Mouse (Mus musculus): Measurements from ENCODE around the gene Mob3b. TPM values are rescaled to one million over a fixed set of nuclear protein-coding genes. Genes with fewer than 3 reads are reported as not detected.

The Mob3b gene
- polyA plus RNA-seq, 1 experiment from 2014 or later = 16.1 TPM

GRCm38 (mm10) chr4:35125299-35125777 lies 31.9 kb downstream of the Mob3b start:
- Histone ChIP-seq H3K4me3 (no peak overlapping the region), H3K27ac (no peak overlapping the region), H3K9me3 (no peaks in the 10 kb centered on the region), H3K36me3 (no peaks in the 10 kb centered on the region), H3K9ac (no peak overlapping the region), H3K4me2 (no peak overlapping the region), H3K27me3 (no peaks in the 10 kb centered on the region), H3K4me1 (peaks cover 25% of the 10 kb centered on the region)
- 15% methylated on average over 6 of the region's 6 CpGs for WGBS
- ATAC-seq (ENCODE audit: borderline replicate concordance, extremely low read depth, low FRiP score, low TSS enrichment) = peak; percentile 58; the same call in 1 of the 2 replicates

- no peaks in the 10 kb centered on the region for H3K27me3 ChIP-seq
- ATAC-seq (ENCODE audit: borderline replicate concordance, extremely low read depth, low FRiP score, low TSS enrichment) = peak; percentile 47; the same call in 1 of the 2 replicates
- H3K36me3 ChIP-seq = no peaks in the 10 kb centered on the region
- H3K27ac ChIP-seq = peak overlapping the region; percentile 33; the same call in 1 of the 2 replicates
- peak overlapping the region; percentile 19; the same call in 1 of the 2 replicates for H3K4me2 ChIP-seq
- no peaks in the 10 kb centered on the region for H3K9me3 ChIP-seq
- no peak overlapping the region for H3K4me3 ChIP-seq
- H3K4me1 ChIP-seq = peaks cover 16% of the 10 kb centered on the region
- WGBS = 52% methylated on average over 11 of the region's 11 CpGs
- no peak overlapping the region for H3K9ac ChIP-seq
Measured at GRCm38 (mm10) chr4:35124027-35124426, 33.3 kb downstream of the Mob3b start.

GRCm38 (mm10) chr4:35123087-35123486 lies 34.2 kb downstream of the Mob3b start:
- H3K27me3 ChIP-seq = no peaks in the 10 kb centered on the region
- no peak overlapping the region for H3K4me3 ChIP-seq
- no peak overlapping the region for H3K4me2 ChIP-seq
- no peak for ATAC-seq (ENCODE audit: borderline replicate concordance, extremely low read depth, low FRiP score, low TSS enrichment)
- 78% methylated on average over 5 of the region's 5 CpGs for WGBS
- H3K9ac ChIP-seq = no peak overlapping the region
- H3K27ac ChIP-seq = no peak overlapping the region
- H3K4me1 ChIP-seq = peaks cover 16% of the 10 kb centered on the region
- H3K36me3 ChIP-seq = no peaks in the 10 kb centered on the region
- no peaks in the 10 kb centered on the region for H3K9me3 ChIP-seq

- Histone ChIP-seq H3K4me3 (no peak overlapping the region), H3K9me3 (no peaks in the 10 kb centered on the region), H3K4me1 (peaks cover 16% of the 10 kb centered on the region), H3K27me3 (no peaks in the 10 kb centered on the region), H3K9ac (no peak overlapping the region), H3K4me2 (no peak overlapping the region), H3K36me3 (no peaks in the 10 kb centered on the region), H3K27ac (no peak overlapping the region)
- WGBS = 72% methylated on average over 12 of the region's 12 CpGs
- ATAC-seq (ENCODE audit: borderline replicate concordance, extremely low read depth, low FRiP score, low TSS enrichment) = no peak
Measured at GRCm38 (mm10) chr4:35121060-35121459, 36.2 kb downstream of the Mob3b start.

- no peak for ATAC-seq (ENCODE audit: borderline replicate concordance, extremely low read depth, low FRiP score, low TSS enrichment)
- WGBS = 84% methylated on average over 8 of the region's 8 CpGs
Measured at GRCm38 (mm10) chr4:35120575-35120974, 36.7 kb downstream of the Mob3b start.

GRCm38 (mm10) chr4:35120159-35120558 lies 37.1 kb downstream of the Mob3b start:
- WGBS = 29% methylated on average over 4 of the region's 4 CpGs
- Histone ChIP-seq H3K4me2 (no peak overlapping the region), H3K36me3 (no peaks in the 10 kb centered on the region), H3K9me3 (no peaks in the 10 kb centered on the region), H3K4me3 (no peak overlapping the region), H3K9ac (no peak overlapping the region), H3K27ac (no peak overlapping the region), H3K27me3 (no peaks in the 10 kb centered on the region), H3K4me1 (peaks cover 11% of the 10 kb centered on the region)
- no peak for ATAC-seq (ENCODE audit: borderline replicate concordance, extremely low read depth, low FRiP score, low TSS enrichment)

More at GRCm38 (mm10) chr4:35120575-35120974, 36.7 kb downstream of the Mob3b start:
- H3K4me2 ChIP-seq = no peak overlapping the region
- H3K27ac ChIP-seq = no peak overlapping the region
- H3K4me3 ChIP-seq = no peak overlapping the region
- H3K4me1 ChIP-seq = peaks cover 15% of the 10 kb centered on the region
- H3K27me3 ChIP-seq = no peaks in the 10 kb centered on the region
- H3K9ac ChIP-seq = no peak overlapping the region
- H3K9me3 ChIP-seq = no peaks in the 10 kb centered on the region
- H3K36me3 ChIP-seq = no peaks in the 10 kb centered on the region

- Histone ChIP-seq H3K4me1 (0 out of 2 replicates have a peak, but pooled peaks cover 4% of the 10 kb centered on the region), H3K27me3 (no peaks in the 10 kb centered on the region), H3K36me3 (no peaks in the 10 kb centered on the region), H3K27ac (no peak overlapping the region), H3K4me3 (no peak overlapping the region), H3K9ac (no peak overlapping the region), H3K4me2 (no peak overlapping the region), H3K9me3 (no peaks in the 10 kb centered on the region)
- ATAC-seq (ENCODE audit: borderline replicate concordance, extremely low read depth, low FRiP score, low TSS enrichment) = no peak
- 53% methylated on average over 2 of the region's 2 CpGs for WGBS
Measured at GRCm38 (mm10) chr4:35118851-35119250, 38.4 kb downstream of the Mob3b start.

GRCm38 (mm10) chr4:35117144-35117543 lies 40.1 kb downstream of the Mob3b start:
- H3K27me3 ChIP-seq = no peaks in the 10 kb centered on the region
- no peaks in the 10 kb centered on the region for H3K9me3 ChIP-seq
- H3K36me3 ChIP-seq = no peaks in the 10 kb centered on the region
- 83% methylated on average over 3 of the region's 3 CpGs for WGBS
- no peak for ATAC-seq (ENCODE audit: borderline replicate concordance, extremely low read depth, low FRiP score, low TSS enrichment)
- no peak overlapping the region for H3K9ac ChIP-seq
- H3K4me3 ChIP-seq = no peak overlapping the region
- H3K27ac ChIP-seq = no peak overlapping the region
- H3K4me1 ChIP-seq = peaks cover 3% of the 10 kb centered on the region; the same call in 1 of the 2 replicates
- H3K4me2 ChIP-seq = no peak overlapping the region

- WGBS = 80% methylated on average over 6 of the region's 6 CpGs
- H3K36me3 ChIP-seq = no peaks in the 10 kb centered on the region
- no peak overlapping the region for H3K4me3 ChIP-seq
- H3K27me3 ChIP-seq = no peaks in the 10 kb centered on the region
- H3K9me3 ChIP-seq = no peaks in the 10 kb centered on the region
- H3K9ac ChIP-seq = no peak overlapping the region
- H3K4me2 ChIP-seq = no peak overlapping the region
- no peak for ATAC-seq (ENCODE audit: borderline replicate concordance, extremely low read depth, low FRiP score, low TSS enrichment)
- H3K4me1 ChIP-seq = peaks cover 3% of the 10 kb centered on the region; the same call in 1 of the 2 replicates
- H3K27ac ChIP-seq = no peak overlapping the region
Measured at GRCm38 (mm10) chr4:35115933-35116332, 41.4 kb downstream of the Mob3b start.

GRCm38 (mm10) chr4:35114950-35115349 lies 42.3 kb downstream of the Mob3b start:
- no peak for ATAC-seq (ENCODE audit: borderline replicate concordance, extremely low read depth, low FRiP score, low TSS enrichment)
- 70% methylated on average over 2 of the region's 2 CpGs for WGBS

GRCm38 (mm10) chr4:35113516-35114248 lies 43.6 kb downstream of the Mob3b start:
- no peak overlapping the region for H3K9ac ChIP-seq
- H3K27me3 ChIP-seq = no peaks in the 10 kb centered on the region
- H3K4me2 ChIP-seq = no peak overlapping the region
- no peaks in the 10 kb centered on the region for H3K9me3 ChIP-seq
- no peaks in the 10 kb centered on the region for H3K36me3 ChIP-seq
- peaks cover 3% of the 10 kb centered on the region; the same call in 1 of the 2 replicates for H3K4me1 ChIP-seq
- no peak for ATAC-seq (ENCODE audit: borderline replicate concordance, extremely low read depth, low FRiP score, low TSS enrichment)
- H3K4me3 ChIP-seq = no peak overlapping the region
- no peak overlapping the region for H3K27ac ChIP-seq
- 67% methylated on average over 13 of the region's 13 CpGs for WGBS

More at GRCm38 (mm10) chr4:35114950-35115349, 42.3 kb downstream of the Mob3b start:
- H3K36me3 ChIP-seq = no peaks in the 10 kb centered on the region
- no peak overlapping the region for H3K4me2 ChIP-seq
- no peak overlapping the region for H3K27ac ChIP-seq
- H3K4me3 ChIP-seq = no peak overlapping the region
- H3K9ac ChIP-seq = no peak overlapping the region
- H3K27me3 ChIP-seq = no peaks in the 10 kb centered on the region
- H3K4me1 ChIP-seq = peaks cover 3% of the 10 kb centered on the region; the same call in 1 of the 2 replicates
- H3K9me3 ChIP-seq = no peaks in the 10 kb centered on the region

GRCm38 (mm10) chr4:35112452-35112851 lies 44.8 kb downstream of the Mob3b start:
- Histone ChIP-seq H3K4me2 (no peak overlapping the region), H3K4me1 (peaks cover 3% of the 10 kb centered on the region; the same call in 1 of the 2 replicates), H3K9ac (no peak overlapping the region), H3K9me3 (no peaks in the 10 kb centered on the region), H3K36me3 (no peaks in the 10 kb centered on the region), H3K4me3 (no peak overlapping the region), H3K27ac (peak overlapping the region; percentile 8; the same call in 1 of the 2 replicates), H3K27me3 (no peaks in the 10 kb centered on the region)
- WGBS = 69% methylated on average over 4 of the region's 4 CpGs
- peak; percentile 42; the same call in 1 of the 2 replicates for ATAC-seq (ENCODE audit: borderline replicate concordance, extremely low read depth, low FRiP score, low TSS enrichment)
